Mouse (Mus musculus) ES-Bruce4 (cell line): ENCODE measurements at regions not wholly inside any gene's neighbourhood (a gene's known extent, or its start where the extent isn't known, plus 50 kb on each side); places are given as distances from the start of the nearest gene placed in this dataset.

Experiments
- CTCF ChIP-seq: IDR thresholded peaks from one replicate; pipeline ENCODE4 v1.8.1; 2011; ENCODE audit warnings: low read depth, low read length
- EP300 ChIP-seq: IDR thresholded peaks from 2 replicates; pipeline ENCODE4 v1.6.1; 2011; ENCODE audit warnings: low read depth, low read length; ENCODE audit not compliant: insufficient read depth
- POLR2A ChIP-seq: IDR thresholded peaks from one replicate; pipeline ENCODE4 v1.8.1; 2011; ENCODE audit warnings: low read length; ENCODE audit not compliant: insufficient read depth

DNA sequence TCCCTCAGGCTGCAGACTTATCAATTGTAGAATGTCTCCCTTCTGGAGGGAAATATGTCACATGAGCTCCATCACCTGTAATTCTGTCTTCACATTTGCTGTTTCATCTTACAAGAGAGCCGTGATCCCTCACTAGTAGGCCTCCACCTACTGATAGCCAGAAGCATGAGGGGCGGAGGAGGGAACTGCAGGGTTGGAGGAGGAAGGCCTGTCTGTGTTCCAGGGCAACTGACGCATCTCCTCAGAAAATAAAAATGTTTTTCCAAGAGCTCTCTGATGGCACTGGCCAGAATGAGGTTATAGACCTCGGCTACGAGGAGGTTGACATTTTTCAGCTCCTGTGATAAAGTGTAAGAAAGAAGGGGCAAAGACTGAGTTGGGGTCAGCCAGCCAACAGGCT, 257.0 kb downstream of the Enc1 start:
- TF ChIP-seq CTCF (no peak), POLR2A (no peak), EP300 (no peak)
